Mouse (Mus musculus) heart, adult 2 months (tissue): ENCODE results near the gene Macrod2. TPM values are rescaled to one million over a fixed set of nuclear protein-coding genes. Genes with fewer than 3 reads are reported as not detected.

ENCODE experiments used
- DNase-seq, 2 experiments: peaks; one replicate each; pipeline ENCODE4 v3.0.0; 2021
- H3K27ac ChIP-seq: fragments of 200-600 bp; 2 replicates; pipeline ENCODE4 v1.8.1; 2022
- H3K27me3 ChIP-seq: fragments of 200-500 bp; 2 replicates; pipeline ENCODE4 v1.6.1; 2012; ENCODE audit warnings: mild to moderate bottlenecking, low read length, inconsistent platforms, mixed read lengths; ENCODE audit not compliant: control insufficient read depth, insufficient read depth
- H3K36me3 ChIP-seq: fragments of 200-500 bp; 2 replicates; pipeline ENCODE4 v1.6.1; 2012; ENCODE audit warnings: low read length, inconsistent platforms; ENCODE audit not compliant: control insufficient read depth, insufficient read depth
- H3K4me1 ChIP-seq: fragments of 200-500 bp; 2 replicates; pipeline ENCODE4 v1.6.1; 2011; ENCODE audit warnings: low read length; ENCODE audit not compliant: control insufficient read depth, insufficient read depth
- H3K4me3 ChIP-seq: fragments of 200-600 bp; 2 replicates; pipeline ENCODE4 v1.8.1; 2022
- H3K79me2 ChIP-seq: fragments of 200-500 bp; replicated peaks from 2 replicates; pipeline ENCODE4 v1.6.1; 2012; ENCODE audit warnings: mild to moderate bottlenecking, inconsistent platforms, low read length, moderate library complexity, mixed read lengths; ENCODE audit not compliant: control insufficient read depth, insufficient read depth
- H3K9ac ChIP-seq: fragments of 200-500 bp; 2 replicates; pipeline ENCODE4 v1.6.1; 2012; ENCODE audit warnings: low read depth, mild to moderate bottlenecking, control low read depth, inconsistent platforms, low read length, mixed read lengths
- CTCF ChIP-seq: fragments of 200-600 bp; IDR thresholded peaks from 2 replicates; pipeline ENCODE4 v1.8.1; 2022; ENCODE audit warnings: antibody characterized with exemption, mild to moderate bottlenecking, moderate library complexity
- EP300 ChIP-seq: fragments of 200-500 bp; IDR thresholded peaks from 2 replicates; pipeline ENCODE4 v1.6.1; 2011; ENCODE audit warnings: low read depth, low read length, control low read depth; ENCODE audit not compliant: insufficient read depth
- POLR2A ChIP-seq: fragments of 200-500 bp; IDR thresholded peaks from 2 replicates; pipeline ENCODE4 v1.6.1; 2011; ENCODE audit warnings: mild to moderate bottlenecking, low read depth, low read length, control low read depth; ENCODE audit not compliant: insufficient read depth
- whole genome bisulfite sequencing: fragments of 180-500 bp; shearing (Covaris S2); methylation state at CpG from one replicate; pipeline ENCODE4 v1.1.7; 2018; 5-methylcytosine and 5-hydroxymethylcytosine counted together
- intact Hi-C: fragments of 180-260 bp; cut with DNase I; formaldehyde crosslinking; loops from one replicate; pipeline ENCODE4 v1.15.1; 2025
- polyA plus RNA-seq: library from polyadenylated mRNA; depleted of rRNA; stranded (reverse); fragments of >200 nt; gene quantifications from 2 replicates; pipeline ENCODE4 v1.2.3, GENCODE M21; 2012
- total RNA-seq, 2 experiments: library from RNA; stranded (reverse); gene quantifications; 2 replicates each; pipeline ENCODE4 v1.2.3; 2021

Gene Macrod2
- total and polyA plus RNA-seq, 3 experiments, result 2.3 to 9.7 (median 8.5) TPM

DNA sequence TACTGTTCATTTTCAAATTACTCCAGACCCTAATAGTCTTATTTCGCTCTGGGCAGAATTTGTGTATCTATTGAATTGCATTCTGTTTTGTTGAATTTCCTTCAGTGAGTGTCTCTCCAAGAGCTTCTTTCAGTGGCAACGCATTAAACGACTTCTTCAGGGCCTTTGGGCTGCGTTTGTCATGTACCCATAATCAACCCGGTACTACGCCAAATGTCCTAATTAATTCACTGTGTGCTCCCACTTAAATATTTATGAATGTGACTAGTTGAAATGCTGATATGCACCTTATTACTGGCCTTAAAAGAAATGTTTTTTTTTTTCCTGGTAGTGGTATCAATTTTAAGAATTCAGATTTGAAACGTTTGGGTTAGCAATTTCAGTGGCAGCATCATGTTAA is 763.1 kb downstream of the Macrod2 start:
- no peak for DNase-seq
- H3K9ac ChIP-seq, result no peak overlapping the region
- no peak overlapping the region for H3K4me3 ChIP-seq
- TF ChIP-seq POLR2A (no peak), EP300 (no peak), CTCF (no peak)
- H3K4me1 ChIP-seq, result no peaks in the 10 kb centered on the region
- intact Hi-C loops, result no loop called here
- 80% methylated on average over 7 of the region's 7 CpGs for WGBS
- H3K79me2 ChIP-seq, result no peaks in the 10 kb centered on the region
- no peaks in the 10 kb centered on the region for H3K36me3 ChIP-seq
- H3K27me3 ChIP-seq, result no peaks in the 10 kb centered on the region
- H3K27ac ChIP-seq, result no peak overlapping the region

DNA sequence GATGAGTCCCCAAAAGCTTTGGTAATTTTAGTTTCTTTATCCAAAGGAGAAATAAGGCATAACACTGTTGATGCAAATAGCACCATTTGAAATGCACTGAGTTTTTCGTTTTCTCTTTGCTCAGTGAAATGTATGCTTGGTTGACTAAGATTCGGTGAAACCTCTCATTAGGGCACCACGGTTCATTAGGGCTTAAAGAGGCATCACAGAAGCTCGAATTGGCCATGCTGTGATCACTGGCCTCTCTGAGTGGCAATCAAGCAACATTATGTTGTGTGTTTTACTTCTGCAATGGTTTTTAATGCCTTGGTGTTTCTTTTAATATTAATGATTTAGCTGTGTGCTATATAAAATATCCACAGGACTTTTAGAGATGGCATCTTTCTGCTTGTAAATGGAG is 768.8 kb downstream of the Macrod2 start:
- no peak for TF ChIP-seq EP300
- TF ChIP-seq POLR2A, result no peak
- no peak for TF ChIP-seq CTCF
- intact Hi-C loops, result no loop called here
- Histone ChIP-seq H3K27ac (no peak overlapping the region), H3K27me3 (no peaks in the 10 kb centered on the region), H3K4me1 (no peaks in the 10 kb centered on the region), H3K36me3 (no peaks in the 10 kb centered on the region), H3K9ac (no peak overlapping the region), H3K4me3 (no peak overlapping the region), H3K79me2 (no peaks in the 10 kb centered on the region)
- 79% methylated on average over 4 of the region's 4 CpGs for WGBS
- DNase-seq, result no peak

DNA sequence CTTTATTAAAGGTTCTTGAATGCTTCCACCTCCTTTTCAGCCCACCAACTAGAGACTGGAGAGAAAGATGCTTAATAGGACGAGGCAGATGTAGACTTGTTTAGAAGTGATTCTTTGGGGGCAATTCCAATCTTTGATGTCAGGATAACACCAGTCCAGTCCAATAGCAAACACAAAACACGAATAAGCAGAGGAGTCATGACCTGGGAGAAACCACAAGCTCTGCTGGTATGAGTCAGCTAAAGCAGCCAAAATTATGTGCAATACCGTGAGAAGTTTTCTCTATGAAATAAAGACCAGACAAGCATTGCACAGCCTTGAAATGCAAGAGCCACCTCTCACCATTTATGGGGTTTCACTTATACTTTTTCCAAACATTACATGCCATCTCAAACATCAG is 774.5 kb downstream of the Macrod2 start:
- no peak overlapping the region for H3K4me3 ChIP-seq
- 68% methylated on average over 3 of the region's 3 CpGs for WGBS
- intact Hi-C loops, result no loop called here
- H3K79me2 ChIP-seq, result no peaks in the 10 kb centered on the region
- no peak overlapping the region for H3K27ac ChIP-seq
- no peaks in the 10 kb centered on the region for H3K4me1 ChIP-seq
- TF ChIP-seq CTCF (no peak), EP300 (no peak), POLR2A (no peak)
- no peak overlapping the region for H3K9ac ChIP-seq
- no peak for DNase-seq
- no peaks in the 10 kb centered on the region for H3K27me3 ChIP-seq
- H3K36me3 ChIP-seq, result no peaks in the 10 kb centered on the region

DNA sequence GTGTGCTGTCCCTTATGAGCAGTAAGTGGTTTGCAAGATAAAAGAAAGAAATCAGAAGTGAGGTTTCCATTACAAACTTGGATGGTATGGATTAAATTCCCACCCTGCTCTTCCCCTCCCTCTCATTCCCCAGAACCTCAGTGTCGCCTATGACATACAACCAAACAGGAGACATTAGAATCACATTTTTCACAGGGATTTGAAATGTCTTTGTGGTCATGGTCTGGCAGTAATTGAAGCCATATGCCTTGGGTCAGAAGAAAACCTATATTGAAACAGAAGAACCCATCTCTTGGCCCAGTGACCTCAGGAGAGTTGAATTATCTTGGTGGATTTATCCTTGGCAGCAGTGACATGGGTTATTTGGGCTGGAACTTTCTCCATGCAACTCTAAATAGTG is 778.1 kb downstream of the Macrod2 start:
- DNase-seq, result no peak
- WGBS, result 75% methylated on average over 1 of the region's 1 CpGs
- Histone ChIP-seq H3K79me2 (no peaks in the 10 kb centered on the region), H3K9ac (no peak overlapping the region), H3K4me1 (no peaks in the 10 kb centered on the region), H3K27ac (no peak overlapping the region), H3K27me3 (no peaks in the 10 kb centered on the region), H3K4me3 (no peak overlapping the region), H3K36me3 (no peaks in the 10 kb centered on the region)
- intact Hi-C loops, result no loop called here
- TF ChIP-seq CTCF (no peak), EP300 (no peak), POLR2A (no peak)

DNA sequence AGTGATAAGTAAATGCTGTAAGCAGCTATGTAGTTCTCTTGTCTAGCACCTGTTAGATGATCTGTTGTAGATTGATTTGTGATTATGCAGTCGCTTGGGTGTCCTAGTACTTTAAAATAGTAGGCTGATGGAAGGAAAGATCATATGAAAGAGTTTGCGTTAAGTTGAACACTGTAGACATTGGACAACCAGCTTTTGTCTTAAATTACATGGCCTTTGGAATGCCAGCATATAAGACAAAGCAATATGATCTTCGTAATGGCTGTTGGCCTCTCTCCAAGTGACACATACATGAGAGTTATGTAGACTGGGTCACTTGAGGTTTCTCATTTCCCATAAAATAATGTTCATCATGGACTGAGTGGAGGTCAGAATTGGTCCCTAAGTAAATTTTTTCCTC is 778.5 kb downstream of the Macrod2 start:
- Histone ChIP-seq H3K4me1 (no peaks in the 10 kb centered on the region), H3K27me3 (no peaks in the 10 kb centered on the region), H3K79me2 (no peaks in the 10 kb centered on the region), H3K27ac (no peak overlapping the region), H3K4me3 (no peak overlapping the region), H3K9ac (no peak overlapping the region), H3K36me3 (no peaks in the 10 kb centered on the region)
- 76% methylated on average over 3 of the region's 3 CpGs for WGBS
- intact Hi-C loops, result no loop called here
- TF ChIP-seq EP300 (no peak), POLR2A (no peak), CTCF (no peak)
- no peak for DNase-seq

DNA sequence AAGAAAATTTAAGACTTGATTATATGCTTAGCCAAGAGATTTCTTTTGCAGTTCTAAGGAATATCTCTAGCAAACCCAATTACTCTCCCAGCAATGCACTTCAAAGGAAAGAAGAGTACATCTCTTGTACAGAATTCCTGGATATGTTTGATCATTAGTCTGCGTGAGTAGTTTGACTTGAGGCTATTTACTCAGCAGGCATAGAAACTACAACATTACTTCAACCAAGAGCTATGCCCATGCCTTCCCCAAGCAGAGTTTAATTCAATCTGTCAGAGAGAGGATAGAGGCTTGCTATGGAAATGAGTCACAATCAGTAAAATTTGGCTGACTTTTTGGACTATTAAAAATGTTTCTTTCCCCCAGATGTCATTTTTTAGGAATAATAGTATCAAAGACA is 785.5 kb downstream of the Macrod2 start:
- H3K4me1 ChIP-seq, result no peaks in the 10 kb centered on the region
- intact Hi-C loops, result no loop called here
- no peak overlapping the region for H3K4me3 ChIP-seq
- H3K9ac ChIP-seq, result no peak overlapping the region
- TF ChIP-seq EP300 (no peak), POLR2A (no peak), CTCF (no peak)
- DNase-seq, result no peak
- H3K36me3 ChIP-seq, result no peaks in the 10 kb centered on the region
- H3K27me3 ChIP-seq, result no peaks in the 10 kb centered on the region
- no peaks in the 10 kb centered on the region for H3K79me2 ChIP-seq
- H3K27ac ChIP-seq, result no peak overlapping the region
- WGBS, result 71% methylated on average over 1 of the region's 1 CpGs
